Mouse (Mus musculus) spleen, adult 2 months (tissue): ENCODE results near the gene Ankfy1.

Experiments
- CTCF ChIP-seq: fragments of 200-500 bp; IDR thresholded peaks from 2 replicates; pipeline ENCODE4 v1.5.1; 2011; ENCODE audit warnings: mild to moderate bottlenecking, inconsistent platforms; ENCODE audit not compliant: insufficient read depth, insufficient read length, insufficient replicate concordance; ENCODE audit errors: extremely low read depth
- POLR2A ChIP-seq: fragments of 200-500 bp; IDR thresholded peaks from 2 replicates; pipeline ENCODE4 v1.6.1; 2011; ENCODE audit warnings: low read depth, low read length, inconsistent platforms

GRCm38 (mm10) chr11:72770324-72770723, 80.5 kb downstream of the Ankfy1 start:
- TF ChIP-seq CTCF, result no peak
- no peak for TF ChIP-seq POLR2A
